10 mouse cellular contexts compared by ENCODE assay signal in genomic region chr6:87839797-87840341, GRCm38 (mm10). TPM values are rescaled to one million over a fixed set of nuclear protein-coding genes. Genes with fewer than 3 reads are reported as not detected.
DNase-seq lines count a peak whose midpoint lies in the region; ATAC-seq and TF ChIP-seq lines count a peak whose summit lies in the region.
"Had no signal": no experiment of that assay in that cellular context is flagged by ENCODE, and none has a peak within 500 bp of the region (broad histone marks: within the 10 kb centered on the region; RNA-seq: fewer than 3 reads in every experiment).

No protein-coding gene starts in this region.

- no peaks in the 10 kb centered on the region for H3K27me3 ChIP-seq in heart, postnatal 0 days (ENCODE audit: control insufficient read depth, insufficient read depth, low read length)
- H3K27me3 ChIP-seq in midbrain, embryonic 13.5 days = no peaks in the 10 kb centered on the region
- H3K27me3 ChIP-seq in midbrain, embryonic 11.5 days (ENCODE audit: control insufficient read depth, insufficient read depth, low read length) = no peaks in the 10 kb centered on the region
- H3K27me3 ChIP-seq: limb, embryonic 12.5 days; Patski had no signal

- no peak overlapping the region for H3K4me2 ChIP-seq in heart, postnatal 0 days (ENCODE audit: low read depth, low read length)
- no peak overlapping the region for H3K4me2 ChIP-seq in midbrain, embryonic 13.5 days (replicated peaks)
- H3K4me2 ChIP-seq in midbrain, embryonic 11.5 days = no peak overlapping the region

- no peak for ATAC-seq in heart, postnatal 0 days (ENCODE audit: insufficient read depth, low read depth)
- no peak for ATAC-seq in midbrain, embryonic 13.5 days
- ATAC-seq in midbrain, embryonic 11.5 days (ENCODE audit: low FRiP score) = no peak
- no peak for ATAC-seq in activated CD4-positive, CD25-positive, alpha-beta regulatory T cell, adult 4 months
- ATAC-seq: Patski had no signal

- H3K4me3 ChIP-seq in heart, postnatal 0 days (ENCODE audit: low read depth, low read length) = no peak overlapping the region
- peak overlapping the region; percentile 76; the same call in 1 of the 2 replicates for H3K4me3 ChIP-seq in midbrain, embryonic 13.5 days (replicated peaks)
- no peak overlapping the region for H3K4me3 ChIP-seq in midbrain, embryonic 11.5 days (ENCODE audit: low read depth, low read length)

- H3K36me3 ChIP-seq in heart, postnatal 0 days (replicated peaks; ENCODE audit: control insufficient read depth, insufficient read depth, low read length) = peaks cover 36% of the 10 kb centered on the region
- H3K36me3 ChIP-seq in midbrain, embryonic 13.5 days = peaks cover 43% of the 10 kb centered on the region
- H3K36me3 ChIP-seq in midbrain, embryonic 11.5 days (ENCODE audit: control insufficient read depth, insufficient read depth, low read length) = peaks cover 19% of the 10 kb centered on the region

- TF ChIP-seq CTCF in heart, postnatal 0 days (IDR thresholded peaks at IDR 0.05; ENCODE audit: low read depth) = no peak

- H3K4me1 ChIP-seq in heart, postnatal 0 days (ENCODE audit: control insufficient read depth, insufficient read depth) = peaks cover 7% of the 10 kb centered on the region; the same call in 1 of the 2 replicates
- H3K4me1 ChIP-seq in midbrain, embryonic 13.5 days (replicated peaks) = peaks cover 16% of the 10 kb centered on the region
- H3K4me1 ChIP-seq in midbrain, embryonic 11.5 days (ENCODE audit: control insufficient read depth, insufficient read depth, low read length) = peaks cover 3% of the 10 kb centered on the region

- no peak for TF ChIP-seq EP300 in heart, postnatal 0 days (IDR thresholded peaks at IDR 0.05; ENCODE audit: low read depth)

- 52% methylated on average over 11 of the region's 11 CpGs for WGBS in heart, postnatal 0 days
- WGBS in midbrain, embryonic 13.5 days = 65% methylated on average over 11 of the region's 11 CpGs
- WGBS in midbrain, embryonic 11.5 days = 65% methylated on average over 11 of the region's 11 CpGs

- H3K27ac ChIP-seq in heart, postnatal 0 days (ENCODE audit: low read depth) = peak overlapping the region; percentile 97; the same call in 1 of the 2 replicates
- H3K27ac ChIP-seq in midbrain, embryonic 13.5 days = peak overlapping the region; percentile 90; the same call in 1 of the 2 replicates
- H3K27ac ChIP-seq in midbrain, embryonic 11.5 days (ENCODE audit: low read depth, low read length) = no peak overlapping the region

- no peak overlapping the region for H3K9ac ChIP-seq in heart, postnatal 0 days (replicated peaks; ENCODE audit: low read depth, low read length)
- no peak overlapping the region for H3K9ac ChIP-seq in midbrain, embryonic 13.5 days (replicated peaks)
- H3K9ac ChIP-seq in midbrain, embryonic 11.5 days (ENCODE audit: low read length) = no peak overlapping the region

- no peaks in the 10 kb centered on the region for H3K9me3 ChIP-seq in heart, postnatal 0 days (replicated peaks; ENCODE audit: control insufficient read depth, low read length)
- H3K9me3 ChIP-seq in midbrain, embryonic 13.5 days = no peaks in the 10 kb centered on the region
- no peaks in the 10 kb centered on the region for H3K9me3 ChIP-seq in midbrain, embryonic 11.5 days (ENCODE audit: control insufficient read depth, low read length)
- H3K9me3 ChIP-seq: limb, embryonic 12.5 days had no signal

- DNase-seq in heart, postnatal 0 days (ENCODE audit: low spot score) = no peak
- no peak for DNase-seq in heart, adult 18-20 months
- DNase-seq in midbrain, embryonic 11.5 days (ENCODE audit: low spot score, missing footprints) = no peak
- peak; percentile 41 for DNase-seq in induced T-regulatory cell, adult 2 months (ENCODE audit: low read depth)
- peak; percentile 38 for DNase-seq in naive thymus-derived CD4-positive, alpha-beta T cell, adult 2 months (ENCODE audit: low read depth)
- DNase-seq: kidney, adult 18-20 months had no signal

RNA-seq across cellular contexts. Expression of gene Isy1, which starts 1.3 kb away (rescaled TPM):
- 5.6 and 40.5 TPM in 2 replicates for total RNA-seq in heart, postnatal 0 days (2014; rRNA removed; ENCODE audit: low replicate concordance)
- 16.7 and 18.4 TPM in 2 replicates for polyA plus RNA-seq in heart, postnatal 0 days (2015; fragmentation: Nextera tagmentation; extraction: Ambion mirVana)
- total RNA-seq in heart, adult 18-20 months (2021) = 10 to 100 TPM; 21.1 to 23.9 TPM
- polyA plus RNA-seq in midbrain, embryonic 13.5 days (2015; fragmentation: Nextera tagmentation; extraction: Ambion mirVana) = 34.4 and 36.9 TPM in 2 replicates
- polyA plus RNA-seq in midbrain, embryonic 11.5 days (2014; fragmentation: Nextera tagmentation; extraction: Ambion mirVana) = 66.4 and 71.5 TPM in 2 replicates
- polyA plus RNA-seq in activated CD4-positive, CD25-positive, alpha-beta regulatory T cell, adult 4 months (2017; shearing (Covaris generic)) = 100 to 1,000 TPM in 1 of 2 experiments, 10 to 100 TPM in 1; 82.2 to 102 TPM

RNA-seq across cellular contexts. Expression of gene Gm45140, which starts 4.3 kb away (rescaled TPM):
- not detected in 2 replicates for total RNA-seq in heart, postnatal 0 days (2014; rRNA removed; ENCODE audit: low replicate concordance)
- polyA plus RNA-seq in heart, postnatal 0 days (2015; fragmentation: Nextera tagmentation; extraction: Ambion mirVana) = 0.58 and 1.1 TPM in 2 replicates
- total RNA-seq in heart, adult 18-20 months (2021) = 1 to 10 TPM in 1 of 2 experiments, under 1 TPM in 1; 0.74 to 1.3 TPM
- polyA plus RNA-seq in midbrain, embryonic 13.5 days (2015; fragmentation: Nextera tagmentation; extraction: Ambion mirVana) = 3.2 and 3.3 TPM in 2 replicates
- 1.9 and 4.0 TPM in 2 replicates for polyA plus RNA-seq in midbrain, embryonic 11.5 days (2014; fragmentation: Nextera tagmentation; extraction: Ambion mirVana)
- 1 to 10 TPM; 2.5 to 3.6 TPM for polyA plus RNA-seq in activated CD4-positive, CD25-positive, alpha-beta regulatory T cell, adult 4 months (2017; shearing (Covaris generic))

RNA-seq across cellular contexts. Expression of gene Cnbp, which starts 11.0 kb away (rescaled TPM):
- total RNA-seq in heart, postnatal 0 days (2014; rRNA removed; ENCODE audit: low replicate concordance) = 247 and 318 TPM in 2 replicates
- 553 and 591 TPM in 2 replicates for polyA plus RNA-seq in heart, postnatal 0 days (2015; fragmentation: Nextera tagmentation; extraction: Ambion mirVana)
- 100 to 1,000 TPM; 335 to 351 TPM for total RNA-seq in heart, adult 18-20 months (2021)
- polyA plus RNA-seq in midbrain, embryonic 13.5 days (2015; fragmentation: Nextera tagmentation; extraction: Ambion mirVana) = 700 and 708 TPM in 2 replicates
- 1,266 and 1,289 TPM in 2 replicates for polyA plus RNA-seq in midbrain, embryonic 11.5 days (2014; fragmentation: Nextera tagmentation; extraction: Ambion mirVana)
- 1,000 to 10,000 TPM; 1,007 to 1,067 TPM for polyA plus RNA-seq in activated CD4-positive, CD25-positive, alpha-beta regulatory T cell, adult 4 months (2017; shearing (Covaris generic))

RNA-seq across cellular contexts. Expression of gene Rab43, which starts 27.9 kb away (rescaled TPM):
- 11.8 and 19.7 TPM in 2 replicates for total RNA-seq in heart, postnatal 0 days (2014; rRNA removed; ENCODE audit: low replicate concordance)
- polyA plus RNA-seq in heart, postnatal 0 days (2015; fragmentation: Nextera tagmentation; extraction: Ambion mirVana) = 6.7 and 6.8 TPM in 2 replicates
- total RNA-seq in heart, adult 18-20 months (2021) = 10 to 100 TPM in 1 of 2 experiments, 1 to 10 TPM in 1; 7.6 to 10.2 TPM
- 7.5 and 9.6 TPM in 2 replicates for polyA plus RNA-seq in midbrain, embryonic 13.5 days (2015; fragmentation: Nextera tagmentation; extraction: Ambion mirVana)
- polyA plus RNA-seq in midbrain, embryonic 11.5 days (2014; fragmentation: Nextera tagmentation; extraction: Ambion mirVana) = 7.7 and 8.0 TPM in 2 replicates
- polyA plus RNA-seq in activated CD4-positive, CD25-positive, alpha-beta regulatory T cell, adult 4 months (2017; shearing (Covaris generic)) = 10 to 100 TPM in 1 of 2 experiments, 1 to 10 TPM in 1; 9.4 to 17.2 TPM

RNA-seq across cellular contexts. Expression of gene Copg1, which starts 47.7 kb away (rescaled TPM):
- 92.4 and 95.1 TPM in 2 replicates for total RNA-seq in heart, postnatal 0 days (2014; rRNA removed; ENCODE audit: low replicate concordance)
- polyA plus RNA-seq in heart, postnatal 0 days (2015; fragmentation: Nextera tagmentation; extraction: Ambion mirVana) = 66.3 and 67.1 TPM in 2 replicates
- total RNA-seq in heart, adult 18-20 months (2021) = 10 to 100 TPM; 38.9 to 39.3 TPM
- 159 TPM in 2 replicates for polyA plus RNA-seq in midbrain, embryonic 13.5 days (2015; fragmentation: Nextera tagmentation; extraction: Ambion mirVana)
- 124 and 132 TPM in 2 replicates for polyA plus RNA-seq in midbrain, embryonic 11.5 days (2014; fragmentation: Nextera tagmentation; extraction: Ambion mirVana)
- 10 to 100 TPM; 62.2 to 64.2 TPM for polyA plus RNA-seq in activated CD4-positive, CD25-positive, alpha-beta regulatory T cell, adult 4 months (2017; shearing (Covaris generic))

Comparison
In these comparisons a context has a peak if more than half of its experiments do, and no peak if none do; other contexts are left out.
1. DNase-seq: peak in induced T-regulatory cell, adult 2 months (single experiment) and naive thymus-derived CD4-positive, alpha-beta T cell, adult 2 months (single experiment); none in heart, postnatal 0 days (single experiment), heart, adult 18-20 months (0 of 2) and midbrain, embryonic 11.5 days (single experiment).